27 mouse cellular contexts compared by ENCODE assay signal in the genomic region with DNA sequence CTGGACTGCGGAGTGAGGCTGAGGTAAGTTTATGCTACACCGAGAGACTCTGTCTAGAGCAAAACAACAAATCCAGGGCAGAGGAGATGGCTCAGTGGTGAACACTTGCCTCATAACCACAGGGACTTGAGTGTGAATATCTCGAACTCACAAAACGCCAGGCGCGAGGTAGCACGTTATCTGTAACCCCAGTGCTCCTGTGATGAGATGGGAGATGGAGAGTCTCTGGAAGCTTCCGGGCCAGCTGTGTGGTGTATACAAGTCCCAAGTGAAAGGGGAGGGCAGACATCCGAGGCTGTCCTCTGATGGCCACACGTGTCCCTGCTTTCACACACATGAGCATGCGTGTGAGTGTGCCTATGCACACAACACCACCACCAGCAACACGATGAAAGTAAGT. TPM values are rescaled to one million over a fixed set of nuclear protein-coding genes. Genes with fewer than 3 reads are reported as not detected.
DNase-seq lines count a peak whose midpoint lies in the region; ATAC-seq and TF ChIP-seq lines count a peak whose summit lies in the region.
"Had no signal": no experiment of that assay in that cellular context is flagged by ENCODE, and none has a peak within 500 bp of the region (broad histone marks: within the 10 kb centered on the region; RNA-seq: fewer than 3 reads in every experiment).

No protein-coding gene starts in this region.

- no peak overlapping the region for H3K4me2 ChIP-seq in intestine, embryonic 14.5 days (ENCODE audit: low read length)
- H3K4me2 ChIP-seq in intestine, postnatal 0 days (replicated peaks; ENCODE audit: low read depth) = no peak overlapping the region
- H3K4me2 ChIP-seq in liver, embryonic 12.5 days = 0 out of 2 replicates have a peak overlapping the region, but pooled peaks have one; percentile 1
- H3K4me2 ChIP-seq: embryonic facial prominence, embryonic 13.5 days; forebrain, embryonic 15.5 days; limb, embryonic 15.5 days had no signal

- no peak overlapping the region for H3K9ac ChIP-seq in intestine, embryonic 14.5 days (ENCODE audit: low read length)
- H3K9ac ChIP-seq in intestine, postnatal 0 days (ENCODE audit: low read depth, low read length) = no peak overlapping the region
- H3K9ac ChIP-seq in liver, embryonic 12.5 days = no peak overlapping the region
- H3K9ac ChIP-seq: embryonic facial prominence, embryonic 13.5 days; forebrain, embryonic 15.5 days; limb, embryonic 15.5 days had no signal

- no peaks in the 10 kb centered on the region for H3K9me3 ChIP-seq in intestine, embryonic 14.5 days (ENCODE audit: control insufficient read depth, low read length)
- H3K9me3 ChIP-seq in intestine, postnatal 0 days (ENCODE audit: control insufficient read depth) = no peaks in the 10 kb centered on the region
- H3K9me3 ChIP-seq in liver, embryonic 12.5 days (replicated peaks) = no peaks in the 10 kb centered on the region
- H3K9me3 ChIP-seq: embryonic facial prominence, embryonic 13.5 days; forebrain, embryonic 15.5 days; limb, embryonic 15.5 days had no signal

- WGBS in intestine, embryonic 14.5 days = 82% methylated on average over 12 of the region's 12 CpGs
- WGBS in intestine, postnatal 0 days = 82% methylated on average over 12 of the region's 12 CpGs
- WGBS in liver, embryonic 12.5 days (ENCODE audit: insufficient replicate concordance) = 53% methylated on average over 12 of the region's 12 CpGs

- DNase-seq in cerebellum, adult 9-10 months = peak; percentile 24
- no peak for DNase-seq in cerebellum, postnatal 14 days
- peak; percentile 46 for DNase-seq in intestine, embryonic 14.5 days (ENCODE audit: low spot score)
- DNase-seq in cerebellum, postnatal 36 days = no peak
- DNase-seq in frontal cortex, postnatal 14 days (ENCODE audit: low spot score in 2 of 2) = no peak
- DNase-seq: adrenal gland, postnatal 25 days; cerebellum, adult 11 months; cerebellum, postnatal 10 days; embryo, embryonic 11 days; gastrocnemius, postnatal 14 days; heart, adult 2 months; kidney, adult 18-20 months; left cerebral cortex, postnatal 4 days; lung, postnatal 4 days had no signal

- TF ChIP-seq CTCF in intestine, postnatal 0 days (IDR thresholded peaks at IDR 0.05; ENCODE audit: low read depth) = no peak

- H3K4me1 ChIP-seq in intestine, embryonic 14.5 days (replicated peaks; ENCODE audit: control insufficient read depth, insufficient read depth, low read length) = peaks cover 10% of the 10 kb centered on the region
- H3K4me1 ChIP-seq in intestine, postnatal 0 days (replicated peaks; ENCODE audit: control insufficient read depth, insufficient read depth, low read length) = no peaks in the 10 kb centered on the region
- H3K4me1 ChIP-seq in liver, embryonic 12.5 days = peaks cover 58% of the 10 kb centered on the region

- ATAC-seq in intestine, embryonic 14.5 days (replicated peaks; ENCODE audit: low FRiP score, low TSS enrichment, low read depth) = no peak
- ATAC-seq in intestine, postnatal 0 days = no peak
- ATAC-seq in liver, embryonic 12.5 days = peak; percentile 65
- ATAC-seq in megakaryocyte-erythroid progenitor cell, adult 5-6 weeks (replicated peaks; ENCODE audit: low FRiP score, low TSS enrichment, poor library complexity, severe bottlenecking) = peak; percentile 46
- ATAC-seq: forebrain, embryonic 15.5 days had no signal

- no peaks in the 10 kb centered on the region for H3K27me3 ChIP-seq in intestine, embryonic 14.5 days (replicated peaks; ENCODE audit: control insufficient read depth, insufficient read depth, low read length)
- H3K27me3 ChIP-seq in intestine, postnatal 0 days (replicated peaks; ENCODE audit: control insufficient read depth, insufficient read depth, low read length) = no peaks in the 10 kb centered on the region
- peaks cover 6% of the 10 kb centered on the region; the same call in 1 of the 2 replicates for H3K27me3 ChIP-seq in liver, embryonic 12.5 days (replicated peaks)
- H3K27me3 ChIP-seq: embryonic facial prominence, embryonic 13.5 days; forebrain, embryonic 15.5 days; limb, embryonic 15.5 days had no signal

- H3K36me3 ChIP-seq in intestine, embryonic 14.5 days (ENCODE audit: control insufficient read depth, insufficient read depth, low read length) = no peaks in the 10 kb centered on the region
- H3K36me3 ChIP-seq in intestine, postnatal 0 days (ENCODE audit: control insufficient read depth, insufficient read depth) = no peaks in the 10 kb centered on the region
- H3K36me3 ChIP-seq in liver, embryonic 12.5 days = no peaks in the 10 kb centered on the region
- H3K36me3 ChIP-seq: embryonic facial prominence, embryonic 13.5 days; forebrain, embryonic 15.5 days; limb, embryonic 15.5 days had no signal

- H3K27ac ChIP-seq in intestine, embryonic 14.5 days (ENCODE audit: low read depth) = no peak overlapping the region
- no peak overlapping the region for H3K27ac ChIP-seq in intestine, postnatal 0 days (ENCODE audit: low read depth, low read length)
- peak overlapping the region; percentile 48; the same call in 1 of the 2 replicates for H3K27ac ChIP-seq in liver, embryonic 12.5 days
- H3K27ac ChIP-seq: embryonic facial prominence, embryonic 13.5 days; forebrain, embryonic 15.5 days; kidney, postnatal 0 days; limb, embryonic 15.5 days had no signal

- H3K4me3 ChIP-seq in intestine, embryonic 14.5 days (ENCODE audit: low read depth, low read length) = no peak overlapping the region
- no peak overlapping the region for H3K4me3 ChIP-seq in intestine, postnatal 0 days (ENCODE audit: low read depth, low read length)
- no peak overlapping the region for H3K4me3 ChIP-seq in liver, embryonic 12.5 days
- H3K4me3 ChIP-seq: embryonic facial prominence, embryonic 13.5 days; forebrain, embryonic 15.5 days; heart, adult 2 months; limb, embryonic 15.5 days had no signal

RNA-seq across cellular contexts. Expression of gene Wfikkn2, which starts 11.4 kb away (rescaled TPM):
- polyA plus RNA-seq in intestine, embryonic 14.5 days (2014; fragmentation: Nextera tagmentation; extraction: Ambion mirVana) = 1.3 and 1.7 TPM in 2 replicates
- polyA plus RNA-seq in intestine, postnatal 0 days (2015; fragmentation: Nextera tagmentation; extraction: Ambion mirVana) = 0.50 and 0.66 TPM in 2 replicates
- polyA plus RNA-seq in liver, embryonic 12.5 days (2016; fragmentation: Nextera tagmentation; extraction: Ambion mirVana) = 0.31 and 0.44 TPM in 2 replicates
- 0.61 and 0.87 TPM in 2 replicates for total RNA-seq in megakaryocyte-erythroid progenitor cell, adult 5-6 weeks (2014; fragmentation: Nextera tagmentation)
- 0.50 TPM in 1 of 2 replicates, not detected in the other for total RNA-seq in megakaryocyte-erythroid progenitor cell, adult 5-6 weeks (2017)

RNA-seq across cellular contexts. Expression of gene Tob1, which starts 23.1 kb away (rescaled TPM):
- 16.7 and 24.1 TPM in 2 replicates for polyA plus RNA-seq in intestine, embryonic 14.5 days (2014; fragmentation: Nextera tagmentation; extraction: Ambion mirVana)
- polyA plus RNA-seq in intestine, postnatal 0 days (2015; fragmentation: Nextera tagmentation; extraction: Ambion mirVana) = 69.4 and 71.8 TPM in 2 replicates
- polyA plus RNA-seq in liver, embryonic 12.5 days (2016; fragmentation: Nextera tagmentation; extraction: Ambion mirVana) = 13.6 and 13.8 TPM in 2 replicates
- total RNA-seq in megakaryocyte-erythroid progenitor cell, adult 5-6 weeks (2014; fragmentation: Nextera tagmentation) = 5.1 and 8.7 TPM in 2 replicates
- total RNA-seq in megakaryocyte-erythroid progenitor cell, adult 5-6 weeks (2017) = 4.4 and 7.8 TPM in 2 replicates

RNA-seq across cellular contexts. Expression of gene Gm21885, which starts 47.3 kb away (rescaled TPM):
- 1.1 and 1.6 TPM in 2 replicates for polyA plus RNA-seq in intestine, embryonic 14.5 days (2014; fragmentation: Nextera tagmentation; extraction: Ambion mirVana)
- polyA plus RNA-seq in intestine, postnatal 0 days (2015; fragmentation: Nextera tagmentation; extraction: Ambion mirVana) = 92.5 and 139 TPM in 2 replicates
- 0.29 TPM in 1 of 2 replicates, not detected in the other for polyA plus RNA-seq in liver, embryonic 12.5 days (2016; fragmentation: Nextera tagmentation; extraction: Ambion mirVana)
- total RNA-seq in megakaryocyte-erythroid progenitor cell, adult 5-6 weeks (2014; fragmentation: Nextera tagmentation) = not detected in 2 replicates
- not detected in 2 replicates for total RNA-seq in megakaryocyte-erythroid progenitor cell, adult 5-6 weeks (2017)
- total RNA-seq: adrenal gland, postnatal 25 days; gastrocnemius, postnatal 14 days; layer of hippocampus, postnatal 10 days; left cerebral cortex, adult 8-10 months; left cerebral cortex, postnatal 4 days; midbrain, postnatal 0 days had no signal
- polyA plus RNA-seq: brain, embryonic 14.5 days; heart, adult 2 months; heart, embryonic 16.5 days; midbrain, postnatal 0 days; thymus, postnatal 0 days had no signal

Comparison
In these comparisons a context has a peak if more than half of its experiments do, and no peak if none do; other contexts are left out.
1. DNase-seq: peak in cerebellum, adult 9-10 months (single experiment) and intestine, embryonic 14.5 days (single experiment); none in cerebellum, postnatal 14 days (0 of 2), cerebellum, postnatal 36 days (0 of 2) and frontal cortex, postnatal 14 days (0 of 2).
2. RNA of gene Gm21885, which starts 47.3 kb away (polyA plus RNA-seq): 92.5 to 139 TPM in intestine, postnatal 0 days; 1.1 to 1.6 TPM in intestine, embryonic 14.5 days and 0.29 TPM in liver, embryonic 12.5 days; every median in the first group is over 10 times any median in the second.
3. ATAC-seq: peak in liver, embryonic 12.5 days (single experiment) and megakaryocyte-erythroid progenitor cell, adult 5-6 weeks (single experiment); none in intestine, embryonic 14.5 days (single experiment) and intestine, postnatal 0 days (single experiment).